Mouse (Mus musculus) kidney, adult 2 months (tissue): ENCODE data around the gene Sdk2.

Experiments used
- CTCF ChIP-seq: fragments of 200-500 bp; conservative IDR thresholded peaks from 2 replicates; pipeline ENCODE4 v1.5.1; 2011; ENCODE audit warnings: low read depth, mild to moderate bottlenecking, control low read depth, low read length, moderate library complexity, mixed read lengths; ENCODE audit not compliant: insufficient read depth, insufficient read length
- POLR2A ChIP-seq: fragments of 200-500 bp; IDR thresholded peaks from one replicate; pipeline ENCODE4 v1.6.1; 2011; ENCODE audit warnings: low read depth, low read length, control low read depth

DNA sequence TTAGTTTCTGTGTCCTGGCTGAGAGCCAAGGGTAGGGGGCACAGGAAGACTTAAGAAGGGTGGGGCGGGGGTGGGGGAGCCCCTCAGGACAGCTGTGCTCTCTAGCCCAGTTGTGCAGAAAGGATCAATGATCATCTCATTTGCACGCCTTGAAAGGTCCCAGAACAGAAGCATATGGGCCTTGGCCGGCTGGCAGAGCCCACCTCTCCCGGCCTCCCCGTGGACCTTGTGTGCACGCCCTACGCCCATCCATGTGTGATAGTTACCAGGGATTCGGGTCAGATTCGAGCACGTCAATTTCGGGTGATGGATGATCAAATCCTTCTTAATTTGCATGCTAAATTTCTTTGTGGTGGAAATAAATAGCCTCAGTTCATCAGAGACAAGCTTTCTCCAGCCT lies 136.7 kb downstream of the Sdk2 start:
- TF ChIP-seq CTCF (no peak), POLR2A (no peak)
